Comparison of ENCODE assay signal across 7 mouse cellular contexts in the genomic region with DNA sequence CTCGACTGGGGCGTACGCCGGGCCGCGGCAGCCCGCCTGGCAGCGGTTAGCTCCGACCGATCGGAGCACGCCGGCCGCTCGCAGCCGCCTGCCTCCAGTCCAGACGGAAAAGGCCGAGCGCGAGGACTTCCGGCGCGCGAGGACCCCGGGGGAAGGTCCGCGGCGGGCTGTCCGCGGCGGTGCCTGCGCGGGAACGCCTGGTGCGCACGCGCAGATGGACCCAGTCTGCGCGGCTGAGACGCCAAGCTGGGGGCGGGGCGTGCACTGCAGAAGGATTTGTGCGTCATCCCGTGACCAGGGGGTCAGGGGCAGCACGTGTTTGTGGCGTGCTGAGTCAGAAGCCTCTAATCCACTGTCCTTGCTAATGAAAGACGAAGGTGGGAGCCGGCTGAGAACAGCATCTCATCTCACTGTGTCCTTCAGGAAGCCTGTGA. TPM values are rescaled to one million over a fixed set of nuclear protein-coding genes. Genes with fewer than 3 reads are reported as not detected.
A peak's percentile ranks its signal among the peaks of the same experiment; 100 is the strongest.
DNase-seq lines count a peak whose midpoint lies in the region; ATAC-seq lines count a peak whose summit lies in the region.

TSS of gene Tomm20 (minus strand) at position 115 of the 434 bp plus-strand sequence.

- peaks cover 10% of the 10 kb centered on the region for H3K4me1 ChIP-seq in intestine, embryonic 16.5 days (ENCODE audit: control insufficient read depth, insufficient read depth, low read length)
- H3K4me1 ChIP-seq in midbrain, embryonic 11.5 days (ENCODE audit: control insufficient read depth, insufficient read depth, low read length), result peaks cover 11% of the 10 kb centered on the region

- H3K4me3 ChIP-seq in intestine, embryonic 16.5 days (ENCODE audit: low read length), result peak within 1 kb of the TSS; percentile 90
- H3K4me3 ChIP-seq in midbrain, embryonic 11.5 days (ENCODE audit: low read depth, low read length), result peak within 1 kb of the TSS; percentile 88

- ATAC-seq in intestine, embryonic 16.5 days, result peak; percentile 91
- ATAC-seq in midbrain, embryonic 11.5 days (ENCODE audit: low FRiP score), result peak; percentile 95

- DNase-seq in adrenal gland, adult 2 months, result peak; percentile 99
- DNase-seq in embryo, embryonic 11.5 days (ENCODE audit: low read depth, low spot score), result peak; percentile 96
- peak; percentile 95 to 96 for DNase-seq in gastrocnemius, postnatal 4 days (ENCODE audit: low spot score in 2 of 2)
- DNase-seq in left cerebral cortex, postnatal 36 days (ENCODE audit: low spot score in 2 of 2), result peak; percentile 97 to 99
- peak; percentile 100 for DNase-seq in midbrain, embryonic 11.5 days (ENCODE audit: low spot score, missing footprints)
- peak; percentile 98 for DNase-seq in skeletal muscle tissue, adult 2 months (ENCODE audit: low read depth, low spot score)

- H3K36me3 ChIP-seq in intestine, embryonic 16.5 days (ENCODE audit: control insufficient read depth, insufficient read depth, low read length), result peaks cover 6% of the 10 kb centered on the region; the same call in 1 of the 2 replicates
- H3K36me3 ChIP-seq in midbrain, embryonic 11.5 days (ENCODE audit: control insufficient read depth, insufficient read depth, low read length), result no peaks in the 10 kb centered on the region; the same call in 1 of the 2 replicates

- H3K9me3 ChIP-seq in intestine, embryonic 16.5 days (ENCODE audit: control insufficient read depth, low read length), result no peaks in the 10 kb centered on the region
- H3K9me3 ChIP-seq in midbrain, embryonic 11.5 days (ENCODE audit: control insufficient read depth, low read length), result no peaks in the 10 kb centered on the region

- peak within 1 kb of the TSS; percentile 78 for H3K4me2 ChIP-seq in intestine, embryonic 16.5 days (ENCODE audit: low read depth, low read length)
- H3K4me2 ChIP-seq in midbrain, embryonic 11.5 days, result peak within 1 kb of the TSS; percentile 92

- H3K27me3 ChIP-seq in intestine, embryonic 16.5 days (replicated peaks; ENCODE audit: control insufficient read depth, insufficient read depth, low read length), result no peaks in the 10 kb centered on the region
- no peaks in the 10 kb centered on the region for H3K27me3 ChIP-seq in midbrain, embryonic 11.5 days (ENCODE audit: control insufficient read depth, insufficient read depth, low read length)

- peak within 1 kb of the TSS; percentile 95 for H3K9ac ChIP-seq in intestine, embryonic 16.5 days (ENCODE audit: low read depth, low read length)
- H3K9ac ChIP-seq in midbrain, embryonic 11.5 days (ENCODE audit: low read length), result peak within 1 kb of the TSS; percentile 87

- whole genome bisulfite sequencing in intestine, embryonic 16.5 days, result under 1% methylated on average over 48 of the region's 48 CpGs
- WGBS in midbrain, embryonic 11.5 days, result under 1% methylated on average over 48 of the region's 48 CpGs

- peak within 1 kb of the TSS; percentile 86 for H3K27ac ChIP-seq in intestine, embryonic 16.5 days (ENCODE audit: low read length)
- peak within 1 kb of the TSS; percentile 67 for H3K27ac ChIP-seq in midbrain, embryonic 11.5 days (ENCODE audit: low read depth, low read length)

- intact Hi-C loops in left cerebral cortex, postnatal 36 days (cut with DNase I), result loop anchor here (2.0 kb wide), 1 partner anchor 25 kb away; the partner anchor contains the start of gene Rbm34

RNA-seq across cellular contexts. Expression of gene Tomm20, which starts in this region (rescaled TPM):
- total RNA-seq in adrenal gland, adult 2 months (2021), result 100 to 1,000 TPM; 171 to 206 TPM
- 1,002 and 1,582 TPM in 2 replicates for polyA plus RNA-seq in adrenal gland, adult 2 months (2012; rRNA removed)
- total RNA-seq in gastrocnemius, postnatal 4 days (2021), result 100 to 1,000 TPM; 108 to 118 TPM
- polyA plus RNA-seq in intestine, embryonic 16.5 days (2015; fragmentation: Nextera tagmentation; extraction: Ambion mirVana), result 314 and 329 TPM in 2 replicates
- total RNA-seq in left cerebral cortex, postnatal 36 days (2021), result 100 to 1,000 TPM; 186 to 201 TPM
- 239 and 240 TPM in 2 replicates for polyA plus RNA-seq in midbrain, embryonic 11.5 days (2014; fragmentation: Nextera tagmentation; extraction: Ambion mirVana)

Comparison
In these comparisons a context has a peak if more than half of its experiments do, and no peak if none do; other contexts are left out.
1. Peak in every context shown above with its lines: DNase-seq, ATAC-seq, H3K4me3 ChIP-seq and H3K27ac ChIP-seq.